Mouse (Mus musculus) forebrain, embryonic 16.5 days (tissue): Measurements from ENCODE around the gene Plxna4. TPM values are rescaled to one million over a fixed set of nuclear protein-coding genes. Genes with fewer than 3 reads are reported as not detected.
A peak's percentile ranks its signal among the peaks of the same experiment; 100 is the strongest.

Experiments used
- ATAC-seq: fragments of 200-750 bp; cut with Nextera tagmentation; 2 replicates; pipeline ENCODE4 v1.8.0; 2017; ENCODE audit warnings: mild to moderate bottlenecking, moderate library complexity
- H3K27ac ChIP-seq: fragments of 300-500 bp; sonication (generic); 2 replicates; pipeline ENCODE4 v1.5.1; 2014; ENCODE audit warnings: low read length, control low read depth
- H3K27me3 ChIP-seq: fragments of 300-500 bp; sonication (generic); replicated peaks from 2 replicates; pipeline ENCODE4 v1.6.1; 2014; ENCODE audit warnings: low read length; ENCODE audit not compliant: control insufficient read depth, insufficient read depth
- H3K36me3 ChIP-seq: fragments of 300-500 bp; sonication (generic); 2 replicates; pipeline ENCODE4 v1.6.1; 2014; ENCODE audit not compliant: control insufficient read depth, insufficient read depth
- H3K4me1 ChIP-seq: fragments of 300-500 bp; sonication (generic); replicated peaks from 2 replicates; pipeline ENCODE4 v1.6.1; 2014; ENCODE audit warnings: low read length; ENCODE audit not compliant: control insufficient read depth, insufficient read depth
- H3K4me2 ChIP-seq: fragments of 300-500 bp; sonication (generic); 2 replicates; pipeline ENCODE4 v1.6.1; 2014; ENCODE audit warnings: mild to moderate bottlenecking, low read length, control low read depth
- H3K4me3 ChIP-seq: fragments of 300-500 bp; sonication (generic); replicated peaks from 2 replicates; pipeline ENCODE4 v1.5.1; 2014; ENCODE audit warnings: mild to moderate bottlenecking, low read length, control low read depth
- H3K9ac ChIP-seq: fragments of 300-500 bp; sonication (generic); replicated peaks from 2 replicates; pipeline ENCODE4 v1.6.1; 2014; ENCODE audit warnings: low read depth, low read length, control low read depth
- H3K9me3 ChIP-seq: fragments of 300-500 bp; sonication (generic); 2 replicates; pipeline ENCODE4 v1.6.1; 2016; ENCODE audit warnings: low read length; ENCODE audit not compliant: control insufficient read depth
- WGBS: fragments of 180-500 bp; shearing (Covaris S2); extraction: QIAGEN DNeasy Blood & Tissue Kit; methylation state at CpG from one replicate; pipeline ENCODE4 v1.1.7; 2014; 5-methylcytosine and 5-hydroxymethylcytosine counted together
- polyA plus RNA-seq: library from polyadenylated mRNA; unstranded; fragments of >200 nt; fragmentation: Nextera tagmentation; extraction: Ambion mirVana; gene quantifications from 2 replicates; pipeline ENCODE4 v1.2.1, GENCODE M21; 2015

The Plxna4 gene
- polyA plus RNA-seq, 1 experiment from 2014 or later: 25.8 TPM

DNA sequence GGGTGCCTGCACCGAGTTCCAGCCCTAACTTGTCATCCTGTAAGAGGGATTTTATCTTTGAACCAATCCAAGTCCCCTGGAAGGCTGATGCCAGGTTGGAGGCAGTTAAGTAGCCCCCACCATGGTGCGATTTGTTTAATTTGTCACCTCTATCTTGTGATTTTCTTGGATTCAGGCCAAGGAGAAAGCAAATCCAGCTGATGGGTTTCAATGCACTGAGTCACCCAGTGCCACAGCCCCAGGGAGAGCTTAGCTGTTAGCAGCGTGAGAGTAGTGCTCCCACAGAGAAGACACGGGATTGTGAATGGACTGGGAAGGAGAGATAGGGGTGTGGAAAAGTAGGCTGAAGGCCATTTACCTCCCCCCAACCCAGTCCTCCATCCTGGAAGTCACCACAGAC, 375.6 kb downstream of the Plxna4 start:
- Histone ChIP-seq H3K9me3 (no peaks in the 10 kb centered on the region), H3K4me2 (no peak overlapping the region), H3K36me3 (peaks cover 6% of the 10 kb centered on the region; the same call in 1 of the 2 replicates), H3K9ac (no peak overlapping the region), H3K27ac (no peak overlapping the region), H3K4me1 (no peaks in the 10 kb centered on the region), H3K27me3 (no peaks in the 10 kb centered on the region), H3K4me3 (no peak overlapping the region)
- WGBS: 32% methylated on average over 4 of the region's 4 CpGs
- no peak for ATAC-seq

DNA sequence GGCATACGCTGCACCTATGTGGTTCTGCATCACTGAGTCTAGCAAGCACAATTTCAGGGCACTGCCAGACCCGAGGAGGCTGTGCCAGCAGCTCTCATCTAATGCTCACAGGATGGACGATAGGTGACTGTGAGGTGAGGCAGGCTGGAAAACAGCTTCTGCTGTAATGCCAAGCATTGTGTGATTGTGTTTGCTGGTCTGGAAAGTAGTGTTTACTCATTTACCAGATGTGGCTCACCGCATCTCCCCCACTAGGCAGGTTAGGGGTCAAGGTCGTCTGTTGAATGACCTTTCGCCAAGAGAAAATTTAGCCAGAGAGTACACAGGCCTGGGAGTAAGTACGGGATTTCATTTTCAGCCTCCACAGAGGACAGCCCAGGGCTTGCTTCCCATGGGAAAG, 377.9 kb downstream of the Plxna4 start:
- Histone ChIP-seq H3K4me1 (no peaks in the 10 kb centered on the region), H3K9me3 (no peaks in the 10 kb centered on the region), H3K4me3 (no peak overlapping the region), H3K27ac (no peak overlapping the region), H3K4me2 (no peak overlapping the region), H3K9ac (no peak overlapping the region), H3K36me3 (peaks cover 6% of the 10 kb centered on the region; the same call in 1 of the 2 replicates), H3K27me3 (no peaks in the 10 kb centered on the region)
- WGBS: 87% methylated on average over 7 of the region's 7 CpGs
- ATAC-seq: no peak

DNA sequence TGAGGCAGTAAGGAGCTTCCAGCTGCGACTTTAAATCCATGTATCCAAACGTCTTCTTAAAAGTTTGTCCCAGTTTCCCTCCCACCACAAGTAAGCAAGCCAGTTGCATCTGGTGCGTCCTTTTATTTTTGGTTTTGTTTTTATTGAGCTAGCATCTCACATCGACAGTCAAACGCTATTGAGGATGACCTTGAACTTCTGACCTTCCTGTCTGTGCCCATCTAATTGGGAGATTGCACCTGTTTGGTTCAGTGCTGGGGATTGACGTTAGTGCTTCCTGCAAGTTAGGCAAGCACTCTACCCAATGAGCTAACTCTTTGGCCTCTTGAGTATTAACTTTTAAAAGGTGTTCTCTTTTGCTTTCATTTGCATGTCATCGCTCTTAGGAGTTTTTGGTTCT, 379.0 kb downstream of the Plxna4 start:
- H3K4me2 ChIP-seq: no peak overlapping the region
- H3K9ac ChIP-seq: no peak overlapping the region
- peaks cover 2% of the 10 kb centered on the region; the same call in 1 of the 2 replicates for H3K4me1 ChIP-seq
- H3K4me3 ChIP-seq: no peak overlapping the region
- no peak for ATAC-seq
- H3K27ac ChIP-seq: no peak overlapping the region
- no peaks in the 10 kb centered on the region for H3K27me3 ChIP-seq
- H3K9me3 ChIP-seq: no peaks in the 10 kb centered on the region
- 90% methylated on average over 7 of the region's 7 CpGs for WGBS
- H3K36me3 ChIP-seq: peaks cover 3% of the 10 kb centered on the region; the same call in 1 of the 2 replicates

DNA sequence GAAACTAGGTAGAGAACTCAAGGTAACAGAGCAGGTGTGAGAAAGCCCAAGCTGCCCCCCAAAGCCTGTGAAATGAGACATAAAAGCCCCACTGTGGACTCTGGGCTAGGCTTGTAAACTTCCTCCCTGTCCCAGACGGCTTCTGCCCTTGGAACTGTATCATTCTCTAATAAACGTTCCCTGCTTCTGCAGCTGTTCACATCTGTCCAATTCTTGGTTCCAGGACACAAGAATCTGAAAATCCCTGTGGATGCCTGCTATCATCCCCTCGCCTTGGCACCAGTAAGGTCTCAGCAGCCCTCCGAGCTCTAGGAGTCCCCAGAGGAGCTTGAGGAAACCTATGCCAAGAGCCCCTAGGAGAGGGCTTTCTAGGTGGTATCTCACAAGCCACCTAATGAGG, 383.7 kb downstream of the Plxna4 start:
- H3K4me3 ChIP-seq: no peak overlapping the region
- 86% methylated on average over 4 of the region's 4 CpGs for WGBS
- H3K4me2 ChIP-seq: no peak overlapping the region

DNA sequence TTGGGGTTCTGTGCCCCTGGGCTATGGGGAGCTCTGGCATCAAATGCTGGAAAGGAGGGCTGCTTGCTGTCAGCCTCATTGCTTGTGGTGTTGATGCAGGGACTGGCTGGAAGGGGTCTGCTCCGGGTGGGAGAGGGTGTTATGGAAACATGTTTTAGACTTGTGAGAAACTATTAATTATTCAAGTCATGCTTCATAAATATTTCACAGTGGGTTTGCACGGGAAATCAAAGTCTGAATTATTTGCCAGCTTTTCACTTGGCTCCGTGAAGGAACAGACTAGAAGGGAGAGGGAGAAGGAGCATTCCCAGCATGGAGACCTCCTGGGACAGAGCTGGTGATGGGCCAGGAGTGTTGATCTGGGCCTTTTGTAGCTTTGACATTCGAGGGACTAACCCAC, 384.6 kb downstream of the Plxna4 start:
- peak; percentile 89 for ATAC-seq
- H3K4me3 ChIP-seq: no peak overlapping the region
- H3K9me3 ChIP-seq: no peaks in the 10 kb centered on the region
- no peak overlapping the region for H3K4me2 ChIP-seq
- WGBS: 24% methylated on average over 4 of the region's 4 CpGs
- peaks cover 10% of the 10 kb centered on the region for H3K4me1 ChIP-seq
- H3K36me3 ChIP-seq: peaks cover 2% of the 10 kb centered on the region; the same call in 1 of the 2 replicates
- no peak overlapping the region for H3K9ac ChIP-seq
- no peak overlapping the region for H3K27ac ChIP-seq
- H3K27me3 ChIP-seq: no peaks in the 10 kb centered on the region

More for the DNA sequence above, 383.7 kb downstream of the Plxna4 start:
- Histone ChIP-seq H3K27me3 (no peaks in the 10 kb centered on the region), H3K27ac (no peak overlapping the region), H3K9me3 (no peaks in the 10 kb centered on the region), H3K9ac (no peak overlapping the region), H3K4me1 (peaks cover 10% of the 10 kb centered on the region), H3K36me3 (peaks cover 2% of the 10 kb centered on the region; the same call in 1 of the 2 replicates)
- no peak for ATAC-seq

DNA sequence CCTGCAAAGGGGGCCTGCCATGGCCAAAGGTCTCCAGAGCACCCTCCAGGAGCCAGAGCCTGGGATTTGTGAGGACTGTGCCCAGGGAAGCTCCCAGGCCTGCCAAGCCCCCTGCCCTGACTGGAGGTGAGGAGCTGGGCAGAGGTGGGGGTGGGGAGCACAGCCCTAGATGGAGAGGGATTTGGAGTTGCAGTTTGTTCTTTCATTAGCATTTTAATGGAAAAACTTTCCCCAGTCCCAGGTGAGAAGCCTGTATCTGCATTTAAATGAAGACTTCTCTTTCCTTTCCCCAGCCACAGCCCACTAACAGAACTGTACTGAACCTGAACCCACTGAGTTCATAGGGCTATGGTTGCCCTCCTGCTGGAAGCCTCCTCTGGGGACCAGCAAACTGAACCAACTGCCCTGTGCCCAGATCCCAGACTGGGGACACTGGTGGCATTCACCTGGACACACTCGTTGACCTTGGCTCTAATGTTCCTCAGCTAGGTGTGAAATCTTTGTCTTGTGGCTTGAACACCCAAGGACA, 385.3 kb downstream of the Plxna4 start:
- no peak for ATAC-seq
- Histone ChIP-seq H3K36me3 (peaks cover 2% of the 10 kb centered on the region; the same call in 1 of the 2 replicates), H3K27me3 (no peaks in the 10 kb centered on the region), H3K4me2 (no peak overlapping the region), H3K4me3 (no peak overlapping the region), H3K27ac (no peak overlapping the region), H3K9ac (no peak overlapping the region), H3K4me1 (peaks cover 10% of the 10 kb centered on the region), H3K9me3 (no peaks in the 10 kb centered on the region)
- 56% methylated on average over 1 of the region's 1 CpGs for WGBS

DNA sequence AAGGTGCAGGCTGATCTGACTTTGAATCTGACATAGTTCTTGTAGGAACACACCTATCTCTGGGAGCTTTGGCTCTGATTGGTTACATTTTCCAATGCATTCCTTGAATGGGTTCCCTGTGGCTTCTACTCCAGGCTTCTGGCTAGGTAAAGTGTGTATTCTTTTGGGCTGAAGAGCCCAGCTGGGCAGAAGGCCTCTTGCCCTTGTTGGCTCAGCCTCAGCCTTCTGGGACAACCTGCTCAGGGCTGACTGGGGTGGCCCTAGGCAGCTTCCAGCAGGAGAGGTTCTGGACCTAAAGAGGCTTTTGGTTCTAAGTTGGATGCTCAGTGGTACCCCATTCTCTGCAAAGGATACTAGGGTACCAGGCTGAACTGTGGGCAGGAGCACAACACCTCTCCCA, 386.5 kb downstream of the Plxna4 start:
- H3K9me3 ChIP-seq: no peaks in the 10 kb centered on the region
- H3K4me1 ChIP-seq: peaks cover 10% of the 10 kb centered on the region
- no peak overlapping the region for H3K4me2 ChIP-seq
- peaks cover 5% of the 10 kb centered on the region for H3K36me3 ChIP-seq
- ATAC-seq: no peak
- H3K9ac ChIP-seq: no peak overlapping the region
- no peak overlapping the region for H3K4me3 ChIP-seq
- no peak overlapping the region for H3K27ac ChIP-seq
- H3K27me3 ChIP-seq: no peaks in the 10 kb centered on the region

DNA sequence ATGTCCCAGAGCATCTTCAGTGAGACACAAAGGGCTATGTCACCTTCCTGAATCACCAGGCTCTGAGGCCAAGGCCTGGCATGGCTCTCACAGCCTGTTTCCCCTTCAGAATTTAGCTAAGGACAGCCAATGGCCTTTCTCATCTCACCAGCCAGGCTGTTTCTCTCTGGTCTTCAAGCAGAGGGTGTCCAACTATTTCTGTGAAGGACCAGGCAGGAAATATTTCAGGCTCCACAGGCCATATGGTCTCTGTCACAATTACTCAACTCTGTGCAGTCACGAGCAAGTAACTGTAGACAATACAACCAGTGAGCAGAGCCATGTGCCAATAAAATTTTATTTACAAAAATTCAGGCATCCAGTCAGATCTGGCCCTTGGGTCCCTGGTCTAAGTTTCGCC, 388.4 kb downstream of the Plxna4 start:
- Histone ChIP-seq H3K4me3 (no peak overlapping the region), H3K27me3 (no peaks in the 10 kb centered on the region), H3K9ac (no peak overlapping the region), H3K4me2 (no peak overlapping the region), H3K36me3 (peaks cover 5% of the 10 kb centered on the region), H3K27ac (no peak overlapping the region), H3K4me1 (peaks cover 12% of the 10 kb centered on the region), H3K9me3 (no peaks in the 10 kb centered on the region)
- ATAC-seq: no peak
- WGBS: 65% methylated on average over 2 of the region's 2 CpGs

DNA sequence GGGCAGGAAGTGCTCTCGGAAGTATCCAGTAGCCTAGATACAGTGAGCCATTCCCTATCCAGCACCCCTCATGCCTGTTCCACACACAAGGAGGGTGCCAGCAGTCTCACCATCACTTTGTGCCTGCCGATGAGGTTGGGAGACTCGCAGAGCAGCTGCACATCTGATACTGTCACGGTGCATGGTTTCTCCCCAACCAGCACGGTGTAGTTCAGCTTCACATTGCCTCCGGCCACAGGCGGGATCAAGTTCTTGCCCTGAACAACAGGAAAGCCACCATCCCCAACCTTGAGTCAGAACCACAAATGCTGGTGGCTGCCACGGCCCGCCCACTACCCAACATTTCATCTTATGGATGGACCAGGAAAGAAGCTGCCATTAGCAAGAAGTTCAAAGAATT, 391.1 kb downstream of the Plxna4 start:
- no peak overlapping the region for H3K4me2 ChIP-seq
- ATAC-seq: no peak
- H3K36me3 ChIP-seq: peaks cover 10% of the 10 kb centered on the region
- no peak overlapping the region for H3K4me3 ChIP-seq
- H3K9me3 ChIP-seq: no peaks in the 10 kb centered on the region
- no peak overlapping the region for H3K27ac ChIP-seq
- peaks cover 2% of the 10 kb centered on the region for H3K4me1 ChIP-seq
- 88% methylated on average over 9 of the region's 9 CpGs for WGBS
- H3K9ac ChIP-seq: no peak overlapping the region
- H3K27me3 ChIP-seq: no peaks in the 10 kb centered on the region

DNA sequence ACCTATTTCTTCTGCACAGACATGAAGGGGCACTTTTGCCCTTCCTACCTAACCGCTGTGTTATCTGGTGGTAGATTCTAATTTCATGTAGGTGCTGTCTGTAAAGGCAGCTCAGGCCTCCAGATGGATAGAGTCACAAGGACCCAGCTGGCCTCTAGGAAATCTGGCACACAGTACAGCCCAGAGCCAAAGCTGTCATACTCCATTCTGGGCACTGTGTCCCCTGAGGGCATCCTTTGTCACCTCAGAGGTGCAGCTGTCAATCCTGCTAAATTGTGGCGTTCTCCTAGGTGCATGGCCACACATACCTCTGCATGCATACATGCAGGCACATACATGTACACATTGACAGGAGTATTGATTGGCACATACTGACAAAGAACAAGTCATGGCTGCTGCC, 394.9 kb downstream of the Plxna4 start:
- no peaks in the 10 kb centered on the region for H3K9me3 ChIP-seq
- no peak overlapping the region for H3K9ac ChIP-seq
- H3K27me3 ChIP-seq: no peaks in the 10 kb centered on the region
- H3K4me2 ChIP-seq: no peak overlapping the region
- peaks cover 20% of the 10 kb centered on the region for H3K36me3 ChIP-seq
- H3K27ac ChIP-seq: no peak overlapping the region
- no peak for ATAC-seq
- WGBS: 69% methylated on average over 2 of the region's 2 CpGs
- peaks cover 2% of the 10 kb centered on the region for H3K4me1 ChIP-seq
- no peak overlapping the region for H3K4me3 ChIP-seq
